Mouse (Mus musculus) T-helper 17 cell (primary cell): Measurements from ENCODE around the gene Preb.

Experiments used
- in situ Hi-C, 2 experiments: fragments of 300-600 bp; cut with MboI, MseI; formaldehyde crosslinking; loops; 1 replicate in 1 of 2; 2 replicates in 1 of 2; pipeline ENCODE4 v1.15.1; 2025; ENCODE audit warnings: high pct_unique_total_duplicates in 2 of 2

The Preb gene

GRCm38 (mm10) chr5:30908426-30909299, 51.5 kb downstream of the Preb start:
- in situ Hi-C loops, result loop anchor here in 1 of 2 experiments (10.0 kb wide), 1 partner anchor 286 kb away; the partner anchor contains the start of genes Eif2b4 and Snx17

GRCm38 (mm10) chr5:30907413-30908059, 52.6 kb downstream of the Preb start, which contains the start of gene Ost4:
TSS of gene Ost4 (minus strand) at chr5:30907788.
- in situ Hi-C loops, result loop anchor here in 1 of 2 experiments (10.0 kb wide), 1 partner anchor 287 kb away; the partner anchor contains the start of genes Eif2b4 and Snx17

- in situ Hi-C loops, result loop anchor here in 1 of 2 experiments (10.0 kb wide), 1 partner anchor 293 kb away; the partner anchor contains the start of genes Eif2b4 and Snx17
Measured at GRCm38 (mm10) chr5:30901860-30902259, 58.3 kb downstream of the Preb start.
